Mouse (Mus musculus) lung, adult 2 months (tissue): ENCODE results near the gene Ighmbp2.

ENCODE experiments used
- CTCF ChIP-seq: fragments of 200-500 bp; IDR thresholded peaks from 2 replicates; pipeline ENCODE4 v1.5.1; 2011; ENCODE audit warnings: mild to moderate bottlenecking, low read length, control low read depth; ENCODE audit not compliant: insufficient read depth
- POLR2A ChIP-seq: fragments of 200-500 bp; IDR thresholded peaks from 2 replicates; pipeline ENCODE4 v1.6.1; 2011; ENCODE audit warnings: low read depth, mild to moderate bottlenecking, control low read depth, low read length, borderline replicate concordance; ENCODE audit errors: extremely low read depth

GRCm38 (mm10) chr19:3307175-3307949 lies 24.5 kb upstream of the Ighmbp2 start:
- TF ChIP-seq CTCF (no peak), POLR2A (no peak)
